Mouse (Mus musculus) E14TG2a.4 (cell line): ENCODE measurements around the gene Mink1.

Experiments
- CTCF ChIP-seq: conservative IDR thresholded peaks from 2 replicates; pipeline ENCODE4 v1.5.1; 2014; ENCODE audit warnings: low read length
- NANOG ChIP-seq: IDR thresholded peaks from 2 replicates; pipeline ENCODE4 v1.6.1; 2014; ENCODE audit warnings: borderline replicate concordance, low read length, mixed read lengths
- POU5F1 ChIP-seq: IDR thresholded peaks from 2 replicates; pipeline ENCODE4 v1.6.1; 2014; ENCODE audit warnings: low read length, borderline replicate concordance

- TF ChIP-seq NANOG, result no peak
- TF ChIP-seq CTCF, result no peak
- TF ChIP-seq POU5F1, result no peak
Observed at GRCm38 (mm10) chr11:70551526-70551925, 11.2 kb upstream of the Mink1 start.
